Mouse (Mus musculus) limb, embryonic 14.5 days (tissue): ENCODE results near the gene Clpsl2. TPM values are rescaled to one million over a fixed set of nuclear protein-coding genes. Genes with fewer than 3 reads are reported as not detected.

Experiments used
- ATAC-seq: fragments of 200-750 bp; cut with Nextera tagmentation; 2 replicates; pipeline ENCODE4 v1.8.0; 2017; ENCODE audit warnings: low read depth, moderate number of reproducible peaks, moderate TSS enrichment; ENCODE audit not compliant: low FRiP score
- DNase-seq: peaks from one replicate; pipeline ENCODE4 v3.0.0-alpha.2; 2015; ENCODE audit warnings: low spot score
- H3K27ac ChIP-seq: fragments of 300-500 bp; sonication (generic); replicated peaks from 2 replicates; pipeline ENCODE4 v1.5.1; 2014; ENCODE audit warnings: low read depth, mild to moderate bottlenecking, low read length, moderate library complexity, mixed read lengths
- H3K27me3 ChIP-seq: fragments of 300-500 bp; sonication (generic); 2 replicates; pipeline ENCODE4 v1.6.1; 2014; ENCODE audit warnings: low read length, mixed read lengths; ENCODE audit not compliant: control insufficient read depth, insufficient read depth
- H3K36me3 ChIP-seq: fragments of 300-500 bp; sonication (generic); 2 replicates; pipeline ENCODE4 v1.6.1; 2014; ENCODE audit warnings: mild to moderate bottlenecking, low read length, moderate library complexity, mixed read lengths; ENCODE audit not compliant: control insufficient read depth, insufficient read depth
- H3K4me1 ChIP-seq: fragments of 300-500 bp; sonication (generic); 2 replicates; pipeline ENCODE4 v1.6.1; 2014; ENCODE audit warnings: antibody characterized with exemption, low read length, mixed read lengths; ENCODE audit not compliant: control insufficient read depth, insufficient read depth
- H3K4me2 ChIP-seq: fragments of 300-500 bp; sonication (generic); replicated peaks from 2 replicates; pipeline ENCODE4 v1.6.1; 2014; ENCODE audit warnings: low read depth, mild to moderate bottlenecking, low read length, moderate library complexity; ENCODE audit not compliant: severe bottlenecking
- H3K4me3 ChIP-seq: fragments of 300-500 bp; sonication (generic); replicated peaks from 2 replicates; pipeline ENCODE4 v1.5.1; 2014; ENCODE audit warnings: low read length
- H3K9ac ChIP-seq: fragments of 300-500 bp; sonication (generic); 2 replicates; pipeline ENCODE4 v1.6.1; 2014; ENCODE audit warnings: mild to moderate bottlenecking, low read depth, low read length, moderate library complexity; ENCODE audit not compliant: severe bottlenecking
- H3K9me3 ChIP-seq: fragments of 300-500 bp; sonication (generic); 2 replicates; pipeline ENCODE4 v1.6.1; 2016; ENCODE audit warnings: low read length; ENCODE audit not compliant: control insufficient read depth
- POLR2A ChIP-seq: fragments of 200-500 bp; IDR thresholded peaks from 2 replicates; pipeline ENCODE4 v1.8.0; 2012; ENCODE audit warnings: inconsistent platforms, mild to moderate bottlenecking, moderate library complexity, borderline replicate concordance; ENCODE audit not compliant: insufficient read depth, insufficient read length; ENCODE audit errors: extremely low read depth
- WGBS: fragments of 180-500 bp; shearing (Covaris S2); extraction: QIAGEN DNeasy Blood & Tissue Kit; methylation state at CpG from one replicate; pipeline ENCODE4 v1.1.7; 2014; 5-methylcytosine and 5-hydroxymethylcytosine counted together
- polyA plus RNA-seq, 2 experiments: library from polyadenylated mRNA; depleted of rRNA in 1 of 2; stranded (reverse) in 1 of 2; unstranded in 1 of 2; fragments of >200 nt; fragmentation: Nextera tagmentation in 1 of 2; extraction: Ambion mirVana in 1 of 2; gene quantifications; 2 replicates each; pipeline versions ENCODE4 v1.2.1 to v1.2.3; 2012 to 2014

Clpsl2 gene
- polyA plus RNA-seq, 2 experiments: not detected

DNA sequence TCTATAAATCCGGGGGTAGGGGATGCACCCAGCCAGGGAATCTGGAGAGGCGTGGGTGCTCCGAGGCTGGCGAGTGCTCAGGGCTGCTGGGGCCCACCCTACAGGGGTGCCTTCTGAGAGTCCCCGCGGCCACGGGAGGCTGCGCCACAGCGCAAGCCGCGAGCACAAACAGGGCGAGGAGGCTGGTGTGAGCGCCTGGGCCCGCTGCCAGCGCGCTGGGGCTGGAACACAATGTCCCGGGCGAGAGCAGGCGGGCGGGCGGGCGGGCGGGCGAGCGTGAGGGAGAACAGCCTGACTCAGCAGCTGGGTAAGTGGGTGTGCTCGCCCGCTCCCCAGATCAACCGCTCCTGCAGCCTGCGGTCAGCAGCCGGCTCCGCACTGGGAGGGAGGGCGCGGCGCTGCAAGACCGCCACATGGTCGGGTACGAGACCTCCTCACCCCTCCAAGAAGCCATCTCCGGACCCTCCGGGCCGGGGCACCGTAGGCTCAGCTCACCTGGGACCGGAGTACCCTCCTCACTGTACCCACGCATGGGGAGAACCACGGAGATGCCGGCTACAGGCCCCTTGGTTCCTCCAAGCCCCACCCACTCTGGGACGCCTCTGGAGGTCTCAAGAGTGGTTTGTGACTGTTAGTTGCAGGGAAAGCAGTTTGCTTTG, 31.1 kb upstream of the Clpsl2 start:
- Histone ChIP-seq H3K27ac (peak overlapping the region; percentile 73), H3K27me3 (no peaks in the 10 kb centered on the region), H3K36me3 (no peaks in the 10 kb centered on the region), H3K4me2 (peak overlapping the region; percentile 96), H3K4me1 (peaks cover 26% of the 10 kb centered on the region), H3K4me3 (peak overlapping the region; percentile 47), H3K9ac (peak overlapping the region; percentile 59), H3K9me3 (no peaks in the 10 kb centered on the region)
- DNase-seq (peak; percentile 68), ATAC-seq (peak; percentile 66)
- TF ChIP-seq POLR2A: no peak
- 2% methylated on average over 29 of the region's 46 CpGs for WGBS

DNA sequence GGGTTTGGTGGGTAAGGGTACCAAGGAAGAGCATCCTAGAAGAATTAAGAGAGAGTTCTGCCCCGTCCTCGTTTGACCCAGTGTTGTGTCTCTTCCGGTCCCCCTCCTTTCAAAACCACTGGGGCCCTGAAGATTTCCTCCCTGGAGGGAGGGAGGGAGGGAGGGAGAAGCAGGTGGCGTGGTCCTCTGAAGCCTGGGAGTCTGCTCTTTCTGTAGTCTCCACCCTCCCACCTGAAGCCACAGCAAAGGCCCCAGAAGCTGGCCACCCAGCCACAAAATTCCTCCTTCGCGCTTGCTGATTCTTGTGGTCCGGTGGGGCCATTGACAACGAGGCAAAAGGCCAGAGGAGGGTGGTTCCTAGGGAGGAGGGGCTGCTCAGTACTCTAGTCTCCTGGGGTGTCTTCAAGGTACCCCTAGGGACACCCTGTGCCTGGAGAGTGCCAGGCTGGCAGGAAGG, 30.6 kb upstream of the Clpsl2 start:
- no peak for TF ChIP-seq POLR2A
- Histone ChIP-seq H3K27me3 (no peaks in the 10 kb centered on the region), H3K4me3 (peak overlapping the region; percentile 47), H3K4me1 (peaks cover 28% of the 10 kb centered on the region), H3K36me3 (no peaks in the 10 kb centered on the region), H3K27ac (peak overlapping the region; percentile 73; the same call in 1 of the 2 replicates), H3K9me3 (no peaks in the 10 kb centered on the region), H3K4me2 (peak overlapping the region; percentile 96), H3K9ac (peak overlapping the region; percentile 59; the same call in 1 of the 2 replicates)
- ATAC-seq: no peak
- 19% methylated on average over 7 of the region's 8 CpGs for WGBS
- no peak for DNase-seq

DNA sequence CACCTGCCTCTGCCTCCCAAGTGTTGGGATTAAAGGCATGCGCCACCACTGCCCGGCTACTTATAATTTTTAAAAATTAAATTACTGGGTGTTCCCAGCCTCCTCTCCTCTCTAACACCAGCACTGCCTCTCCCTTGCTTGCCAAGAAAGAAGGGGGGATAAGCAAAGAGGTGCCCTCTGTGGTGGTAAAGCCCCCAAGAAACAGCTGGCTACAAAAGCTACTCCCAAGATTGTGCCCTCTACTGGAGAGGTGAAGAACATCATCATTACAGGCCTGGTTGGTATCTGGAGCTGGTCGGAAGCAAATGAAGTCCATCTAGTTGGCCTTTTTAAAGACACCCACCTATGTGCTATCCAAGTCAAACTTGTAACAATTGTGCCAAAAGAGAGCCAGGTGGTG, 29.4 kb upstream of the Clpsl2 start:
- no peaks in the 10 kb centered on the region for H3K36me3 ChIP-seq
- H3K9me3 ChIP-seq: no peaks in the 10 kb centered on the region
- WGBS: 93% methylated on average over 3 of the region's 3 CpGs
- ATAC-seq: no peak
- H3K4me1 ChIP-seq: peaks cover 32% of the 10 kb centered on the region
- H3K4me3 ChIP-seq: no peak overlapping the region
- no peak for DNase-seq
- no peak for TF ChIP-seq POLR2A
- H3K27ac ChIP-seq: no peak overlapping the region
- H3K9ac ChIP-seq: no peak overlapping the region
- H3K27me3 ChIP-seq: no peaks in the 10 kb centered on the region
- no peak overlapping the region for H3K4me2 ChIP-seq

DNA sequence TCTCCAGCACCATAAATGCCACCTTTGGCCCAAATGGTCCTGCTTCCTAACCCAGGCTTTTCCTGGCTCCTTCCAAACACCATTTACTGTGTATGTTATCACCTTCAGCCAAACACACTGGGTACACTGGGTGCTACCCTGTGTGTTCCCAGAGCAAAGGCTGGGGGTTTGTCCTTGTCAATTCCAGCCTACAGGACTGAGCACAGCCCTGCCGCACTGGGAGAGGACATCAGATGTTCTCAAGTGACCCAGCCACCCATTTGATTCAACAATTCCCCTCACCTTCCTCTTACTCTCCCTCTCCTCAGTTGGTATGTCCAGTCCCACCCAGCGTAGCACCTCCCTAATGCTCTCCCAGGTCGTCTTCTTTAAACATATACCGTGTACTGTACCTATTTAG, 28.6 kb upstream of the Clpsl2 start:
- TF ChIP-seq POLR2A: no peak
- DNase-seq: no peak
- peaks cover 32% of the 10 kb centered on the region for H3K4me1 ChIP-seq
- H3K27me3 ChIP-seq: no peaks in the 10 kb centered on the region
- H3K36me3 ChIP-seq: no peaks in the 10 kb centered on the region
- ATAC-seq: no peak
- no peak overlapping the region for H3K4me2 ChIP-seq
- no peak overlapping the region for H3K4me3 ChIP-seq
- H3K9ac ChIP-seq: no peak overlapping the region
- 74% methylated on average over 4 of the region's 4 CpGs for WGBS
- H3K27ac ChIP-seq: no peak overlapping the region
- H3K9me3 ChIP-seq: no peaks in the 10 kb centered on the region

DNA sequence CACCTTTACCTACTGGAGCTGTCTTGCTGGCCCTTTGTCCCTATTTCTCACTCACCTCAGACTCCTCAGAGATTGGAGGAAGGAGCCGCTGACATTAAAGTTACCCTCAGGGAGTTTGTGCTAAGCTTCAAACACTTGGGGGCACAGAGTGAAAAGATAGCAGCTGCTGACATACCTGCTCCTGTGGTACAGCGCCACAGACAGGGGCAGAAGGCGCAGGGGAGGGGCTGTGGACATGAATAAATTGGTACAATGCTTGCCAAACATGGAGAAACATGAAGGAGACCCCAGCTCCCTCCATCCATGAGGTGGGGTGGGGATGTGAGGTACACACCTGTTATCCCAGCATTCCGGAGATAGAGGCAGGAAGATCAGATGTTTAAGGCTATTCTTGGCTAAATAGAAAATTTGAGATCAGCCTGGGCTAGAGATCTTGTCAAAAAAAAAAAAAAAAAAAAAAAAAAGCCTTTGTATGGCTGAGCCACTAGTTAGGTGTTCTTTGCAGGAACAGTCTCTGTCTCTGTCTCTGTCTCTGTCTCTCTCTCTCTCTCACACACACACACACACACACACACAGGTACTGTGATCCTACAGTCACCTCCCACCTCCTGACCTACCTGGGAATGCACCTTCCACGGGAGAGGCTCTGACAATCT, 28.0 kb upstream of the Clpsl2 start:
- no peaks in the 10 kb centered on the region for H3K36me3 ChIP-seq
- no peak overlapping the region for H3K4me2 ChIP-seq
- H3K4me3 ChIP-seq: no peak overlapping the region
- 52% methylated on average over 5 of the region's 5 CpGs for WGBS
- no peaks in the 10 kb centered on the region for H3K27me3 ChIP-seq
- no peak for TF ChIP-seq POLR2A
- no peak for ATAC-seq
- peaks cover 32% of the 10 kb centered on the region for H3K4me1 ChIP-seq
- no peak overlapping the region for H3K27ac ChIP-seq
- H3K9me3 ChIP-seq: no peaks in the 10 kb centered on the region
- no peak overlapping the region for H3K9ac ChIP-seq
- no peak for DNase-seq
